Mouse (Mus musculus) lung, adult 2 months (tissue): ENCODE measurements around the gene C1qtnf9.

Experiments
- CTCF ChIP-seq: fragments of 200-500 bp; IDR thresholded peaks from 2 replicates; pipeline ENCODE4 v1.5.1; 2011; ENCODE audit warnings: mild to moderate bottlenecking, low read length, control low read depth; ENCODE audit not compliant: insufficient read depth
- POLR2A ChIP-seq: fragments of 200-500 bp; IDR thresholded peaks from 2 replicates; pipeline ENCODE4 v1.6.1; 2011; ENCODE audit warnings: low read depth, mild to moderate bottlenecking, control low read depth, low read length, borderline replicate concordance; ENCODE audit errors: extremely low read depth

- no peak for TF ChIP-seq CTCF
- TF ChIP-seq POLR2A = no peak
Measured at GRCm38 (mm10) chr14:60739616-60740015, 28.3 kb upstream of the C1qtnf9 start.
